Mouse (Mus musculus) lung, postnatal 4 days (tissue): ENCODE measurements around the gene Spag8.

ENCODE experiments used
- DNase-seq, 2 experiments: peaks; one replicate each; pipeline ENCODE4 v3.0.0; 2021

Spag8 gene

DNA sequence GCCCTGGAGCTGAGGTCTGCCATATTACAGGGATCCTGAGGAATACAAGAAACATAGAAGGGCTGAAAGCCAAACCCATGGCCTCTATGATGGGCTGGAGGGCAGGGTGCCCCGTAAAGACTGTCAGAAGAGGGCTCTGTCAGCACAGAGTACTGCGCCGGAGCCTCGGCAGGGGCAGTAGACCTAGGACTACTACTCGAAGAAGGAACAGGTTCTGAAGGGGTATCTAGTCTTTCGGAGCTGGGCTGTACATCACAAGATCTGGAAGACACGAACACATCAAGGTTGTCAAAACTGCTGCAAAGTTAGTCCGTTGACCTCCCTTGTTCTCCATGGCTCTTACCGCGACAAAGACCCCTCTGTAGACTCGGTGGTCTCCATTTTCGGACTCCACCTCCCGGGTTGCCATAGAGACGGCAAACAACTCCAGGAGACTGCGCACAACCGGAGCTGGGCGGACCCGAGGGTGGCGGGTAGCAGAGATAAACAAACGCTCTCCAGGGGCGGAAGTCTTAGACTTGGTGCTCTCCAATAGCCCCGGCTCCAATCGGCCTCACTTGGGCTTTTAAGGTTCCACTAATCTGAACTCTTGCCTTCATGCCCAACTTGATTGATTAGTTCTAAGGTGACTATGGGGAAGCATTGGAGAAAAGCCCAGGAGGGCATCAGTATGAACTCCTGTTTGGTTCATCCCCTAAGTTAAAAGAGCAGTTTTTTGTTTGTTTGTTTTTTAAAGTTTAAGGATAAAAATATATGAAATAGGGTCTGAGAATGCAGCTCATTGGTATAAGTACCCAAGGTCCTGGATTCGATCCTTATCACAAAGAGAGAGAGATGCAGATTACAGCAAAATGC, at the start of gene Spag8:
Gene Spag8, minus strand, starts transcription at position 434 of the 855 bp plus-strand sequence.
- peak; percentile 66 to 79 for DNase-seq

DNA sequence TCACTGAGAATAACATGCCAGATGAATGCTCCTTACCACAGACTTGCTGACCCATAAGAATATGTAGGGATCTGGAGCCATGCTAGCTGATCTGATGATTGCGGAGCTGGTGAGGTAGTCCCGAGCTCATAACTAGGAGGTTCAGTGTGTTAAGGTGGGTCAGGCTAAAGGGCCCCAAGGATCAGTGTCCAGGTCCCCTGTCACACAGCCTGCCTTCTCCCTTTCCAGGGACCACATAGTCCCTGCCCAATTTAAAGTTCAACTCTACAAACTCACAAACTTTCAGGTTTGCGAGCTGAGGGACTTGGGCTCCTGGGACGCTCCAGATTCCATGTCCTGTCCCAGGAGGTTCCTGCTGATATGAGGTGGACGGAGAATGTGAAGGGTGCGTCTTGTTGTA, 47.3 kb upstream of the Spag8 start, which contains the start of gene Olfr70:
Gene Olfr70, minus strand, starts transcription at position 101 of the 400 bp plus-strand sequence.
- DNase-seq, result no peak

DNA sequence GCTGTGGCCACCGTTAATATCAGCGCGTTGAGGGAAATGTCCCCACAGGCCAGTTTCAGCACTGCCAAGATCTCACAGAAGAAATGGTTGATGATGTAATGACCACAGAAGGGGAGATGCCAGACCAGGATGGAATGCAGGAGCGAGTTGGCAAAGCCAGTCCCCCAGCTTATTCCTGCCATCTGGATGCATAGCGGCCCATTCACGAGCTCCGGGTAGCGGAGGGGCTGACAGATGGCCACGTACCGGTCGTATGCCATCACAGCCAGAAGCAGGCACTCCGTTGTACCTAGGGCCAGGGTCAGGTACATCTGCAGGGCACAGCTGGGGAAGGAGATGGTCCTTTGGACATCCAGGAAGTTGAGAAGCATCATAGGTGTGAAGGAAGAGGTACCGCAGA, 43.2 kb upstream of the Spag8 start:
- no peak for DNase-seq

DNA sequence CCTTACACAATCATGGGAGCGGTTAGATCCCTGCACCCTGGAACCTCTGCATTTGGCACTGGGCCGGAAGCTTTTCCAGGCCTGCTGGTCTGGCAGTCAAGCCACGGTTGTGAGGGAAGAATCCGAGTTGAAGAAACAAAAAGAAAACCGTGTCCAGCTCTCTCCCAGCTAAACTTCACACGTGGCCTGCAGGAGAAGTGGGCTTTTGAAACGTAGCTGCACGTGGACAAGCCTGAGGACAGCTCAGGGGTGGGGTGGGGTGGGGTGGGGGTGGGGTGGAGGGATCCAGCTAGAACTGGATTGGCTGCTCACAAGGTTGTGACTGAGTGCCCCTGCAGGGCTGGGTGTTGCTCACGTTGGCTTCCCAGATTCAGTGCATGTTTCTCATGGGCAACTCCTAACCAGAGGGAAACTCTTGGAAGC, 41.9 kb upstream of the Spag8 start:
- DNase-seq, result peak; percentile 53 to 74

DNA sequence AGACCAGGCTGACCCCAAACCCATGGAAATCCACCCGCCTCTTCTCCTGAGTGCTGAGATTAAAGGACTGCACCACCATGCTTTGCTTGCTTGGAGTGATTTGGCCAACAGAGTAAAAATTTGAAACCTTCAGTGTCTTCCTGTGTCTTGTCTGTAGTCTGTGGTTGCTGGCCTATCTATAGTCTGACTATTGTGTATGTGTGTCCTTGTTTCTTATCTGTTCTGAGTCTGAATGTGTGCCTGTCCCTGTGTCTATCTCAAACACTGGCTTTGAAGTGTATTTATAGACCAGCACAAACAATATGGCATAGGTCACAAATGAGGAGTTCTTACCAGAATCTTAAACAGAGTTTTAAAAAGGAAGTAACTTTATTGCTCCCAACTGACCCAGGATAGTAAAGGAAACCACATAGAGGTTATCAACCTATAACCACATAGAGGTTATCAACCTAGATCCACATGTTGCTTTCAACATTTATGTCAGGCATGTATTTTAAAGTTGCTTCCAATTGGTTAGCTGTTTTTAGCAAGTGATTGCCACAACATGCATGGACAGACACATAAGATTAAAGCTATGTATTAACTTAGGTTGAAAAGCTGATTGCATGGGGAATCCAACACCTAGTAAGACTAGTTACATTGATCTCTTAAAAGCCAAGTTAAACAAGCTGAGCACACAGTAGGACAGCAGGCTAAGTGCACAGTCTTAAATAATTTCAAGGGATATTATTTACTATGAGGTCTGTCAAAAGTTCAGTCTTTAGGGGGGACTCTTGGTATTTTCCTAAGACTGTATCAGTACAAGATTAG, 41.2 kb upstream of the Spag8 start:
- no peak for DNase-seq

DNA sequence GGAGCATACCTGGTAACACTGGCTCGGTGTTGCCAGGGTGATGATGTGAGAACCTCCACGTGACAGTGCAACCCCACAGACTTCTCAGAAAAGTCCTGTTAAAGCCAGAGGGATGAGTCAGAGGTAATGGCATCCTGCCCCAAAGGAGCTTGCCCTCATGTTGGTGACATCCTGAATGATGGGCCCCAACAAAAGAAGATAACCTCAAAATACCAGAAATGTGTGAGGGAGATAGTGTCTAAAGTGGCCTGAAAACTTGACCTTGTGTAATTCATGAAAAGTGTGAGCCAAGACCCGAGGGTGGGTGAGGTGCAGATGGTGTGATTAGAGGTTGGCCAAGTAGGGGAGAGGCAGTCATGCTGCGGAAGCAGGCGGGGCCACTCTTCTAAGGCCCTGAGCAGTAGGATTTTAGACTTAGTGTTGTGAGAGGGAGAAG, 40.4 kb upstream of the Spag8 start:
- peak in 1 of 2 experiments; percentile 63 for DNase-seq

DNA sequence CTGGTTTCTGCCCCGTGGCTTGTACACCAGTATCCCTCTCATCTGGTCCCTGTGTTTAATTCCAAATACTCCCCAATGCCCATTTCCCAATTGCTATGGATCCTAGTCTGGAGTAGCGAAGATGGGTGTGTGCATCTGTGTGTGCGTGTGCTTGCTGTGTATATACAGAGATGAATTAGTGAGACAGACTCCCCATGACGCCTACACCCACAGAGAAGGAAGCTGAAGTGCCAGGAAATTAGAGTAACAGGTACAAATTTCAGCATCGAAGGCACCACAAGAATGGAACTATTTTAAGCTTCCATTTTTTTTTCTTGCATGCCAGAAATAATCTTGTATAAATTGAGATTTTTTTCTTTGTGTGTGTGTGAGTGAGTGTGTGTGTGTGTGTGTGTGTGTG, 37.6 kb upstream of the Spag8 start:
- no peak for DNase-seq

DNA sequence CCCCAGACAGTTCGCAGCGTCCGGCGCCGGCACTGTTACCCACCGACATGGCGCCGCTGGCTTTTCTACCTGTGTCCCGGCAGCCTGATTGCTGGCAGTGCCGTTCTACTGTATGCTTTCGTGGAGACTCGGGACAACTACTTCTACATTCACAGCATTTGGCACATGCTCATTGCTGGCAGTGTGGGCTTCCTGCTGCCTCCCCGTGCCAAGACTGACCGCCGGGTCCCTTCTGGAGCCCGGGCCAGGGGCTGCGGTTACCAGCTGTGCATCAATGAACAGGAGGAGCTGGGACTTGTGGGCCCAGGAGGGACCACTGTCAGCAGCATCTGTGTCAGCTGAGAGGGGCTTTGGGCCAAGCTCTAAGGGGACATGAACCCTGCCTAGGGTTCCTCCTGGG, 36.6 kb upstream of the Spag8 start:
- DNase-seq, result no peak

DNA sequence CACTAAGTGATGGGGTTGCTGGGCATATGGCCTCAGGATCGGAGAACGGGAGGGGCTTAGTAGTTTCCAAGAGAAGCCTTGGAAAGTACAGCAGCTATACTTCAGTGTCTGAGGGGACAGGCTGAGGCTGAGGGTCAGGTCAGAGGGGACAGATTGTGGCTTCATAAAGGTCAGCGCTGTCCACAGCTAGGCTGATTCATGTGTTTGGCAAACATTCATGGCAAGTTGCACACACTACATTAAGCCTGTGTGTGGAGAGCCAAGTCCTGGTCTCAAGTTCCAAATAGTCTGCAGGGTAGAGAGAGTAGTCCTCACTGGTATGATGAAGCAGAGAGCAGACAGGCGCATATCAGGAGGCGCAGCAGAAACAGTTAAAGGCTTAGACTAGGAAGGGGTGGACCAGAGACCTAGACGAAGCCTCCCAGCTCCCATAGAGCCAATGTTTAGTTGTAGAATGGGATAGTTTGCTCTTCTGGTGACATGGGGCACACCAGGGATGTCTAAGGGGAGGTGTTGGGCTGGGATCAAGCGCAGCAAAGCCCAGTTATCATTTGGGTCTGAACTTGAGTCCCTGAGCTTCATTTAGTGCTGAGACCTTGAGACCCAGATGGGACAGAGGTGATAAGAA, 26.1 kb upstream of the Spag8 start:
- peak in 1 of 2 experiments; percentile 22 for DNase-seq

DNA sequence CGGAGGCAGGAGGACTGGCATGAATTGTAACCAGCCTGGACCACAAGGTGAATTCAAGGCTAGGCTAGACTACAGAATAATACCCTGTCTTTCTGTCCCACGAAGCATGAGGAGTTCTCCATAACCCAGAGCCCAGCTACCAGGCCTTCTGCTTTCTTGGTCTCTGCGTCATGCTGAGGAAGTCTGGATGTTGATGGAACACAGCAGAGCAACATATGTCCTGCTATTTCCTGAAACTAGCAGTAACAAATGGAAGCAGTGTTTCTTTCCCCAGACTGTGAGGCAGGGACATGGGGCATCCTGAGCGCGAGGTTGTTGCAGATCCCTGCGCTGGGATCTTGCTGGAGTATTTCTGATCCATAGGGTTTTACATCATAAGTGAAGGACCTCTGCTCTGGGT, 25.1 kb upstream of the Spag8 start:
- DNase-seq, result peak in 1 of 2 experiments; percentile 14

DNA sequence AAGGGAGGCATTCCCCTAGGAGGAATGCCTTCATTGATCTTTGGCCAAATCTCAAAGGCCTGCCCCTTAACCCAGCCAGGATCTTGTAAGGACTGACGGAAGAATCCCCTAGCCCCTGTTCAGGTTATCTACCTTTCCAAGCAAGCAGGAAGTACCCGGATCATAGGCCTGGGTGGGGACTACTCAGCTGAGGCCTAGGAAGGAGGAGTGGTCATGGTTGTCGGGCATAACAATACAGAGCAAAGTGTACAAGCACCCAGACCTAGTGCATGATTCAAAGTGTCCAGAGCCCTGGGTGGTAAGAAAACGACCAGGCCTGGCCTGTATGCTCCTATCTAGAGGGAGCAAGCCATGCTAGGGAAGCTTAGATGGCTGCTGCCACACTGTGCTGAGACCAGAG, 22.2 kb upstream of the Spag8 start:
- DNase-seq, result peak in 1 of 2 experiments; percentile 11

DNA sequence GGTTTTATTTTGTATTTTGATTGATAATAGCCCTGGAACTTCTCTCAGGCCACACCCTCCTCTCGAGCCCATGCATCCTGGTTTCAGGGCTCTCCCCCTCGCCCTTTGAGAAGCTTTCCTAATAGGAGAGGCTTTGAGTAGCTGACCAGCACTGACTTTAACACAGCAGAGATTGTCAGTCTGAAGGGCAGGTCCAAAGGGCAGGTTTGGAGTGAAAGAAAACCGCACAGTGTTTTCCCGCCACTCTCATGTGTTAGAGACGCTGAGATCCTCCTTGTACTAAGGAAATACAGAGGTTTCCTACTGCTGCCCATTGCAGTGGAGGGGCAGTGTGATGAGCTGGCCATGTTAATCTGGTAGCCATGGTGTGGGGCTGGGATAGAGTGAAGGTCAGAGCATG, 21.6 kb upstream of the Spag8 start:
- DNase-seq, result no peak

DNA sequence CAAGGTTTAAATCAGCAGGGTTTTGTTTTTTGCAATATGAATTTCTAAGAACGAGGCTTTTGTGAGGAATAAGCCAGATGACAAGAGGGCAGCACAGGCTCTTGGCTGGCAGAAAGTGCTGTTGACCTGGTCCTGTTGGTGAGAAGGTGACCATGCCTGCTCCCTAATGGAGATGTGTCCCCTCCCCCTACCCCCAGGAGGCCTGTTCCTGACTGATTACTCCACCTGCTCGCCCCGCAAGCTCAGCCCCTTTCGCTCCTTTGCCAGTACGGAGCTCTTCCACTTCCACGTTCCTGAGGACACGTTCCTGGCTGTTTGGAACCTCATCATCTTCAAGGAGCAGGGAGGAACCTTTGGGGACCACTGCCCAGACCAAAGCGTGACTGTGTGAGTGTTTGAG, 20.3 kb upstream of the Spag8 start:
- peak in 1 of 2 experiments; percentile 44 for DNase-seq

DNA sequence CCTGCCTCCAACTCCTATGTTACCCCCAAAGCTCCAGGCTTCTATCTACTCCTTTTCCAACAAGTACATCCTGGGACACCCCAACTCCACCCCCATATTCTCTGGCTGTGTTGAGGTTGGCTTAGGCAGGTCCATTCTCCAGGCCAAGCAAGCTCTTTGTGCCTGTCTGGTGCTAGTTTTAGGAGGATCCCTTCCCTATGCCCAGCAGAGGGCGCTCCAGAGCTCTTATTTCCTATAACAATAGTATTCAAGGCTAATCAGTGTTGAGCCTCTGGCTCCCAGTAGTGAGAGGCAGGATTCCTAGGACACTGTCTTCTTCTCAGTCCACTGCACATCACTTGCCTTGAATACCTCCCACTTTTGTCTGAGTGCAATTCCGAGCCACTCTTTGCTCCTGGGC, 18.7 kb upstream of the Spag8 start:
- peak; percentile 81 to 89 for DNase-seq

DNA sequence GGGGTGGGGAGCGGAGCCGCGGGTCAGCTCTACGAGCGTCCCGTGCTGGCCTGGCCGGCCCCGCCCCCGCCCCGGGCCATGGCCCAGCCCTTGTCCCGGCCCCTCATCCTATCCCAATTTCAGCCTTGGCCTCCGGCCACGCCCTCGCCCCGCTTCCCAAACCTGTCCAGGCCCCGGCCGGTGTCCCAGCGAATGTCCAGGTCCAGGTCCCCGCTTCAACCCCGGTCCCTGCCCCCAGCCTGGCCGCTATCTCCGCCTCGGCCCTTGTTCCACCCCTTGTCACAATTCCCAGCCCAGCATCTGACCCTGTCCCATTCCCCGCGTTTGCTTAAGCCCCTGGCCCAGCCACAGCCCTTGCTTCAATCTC, 16.0 kb upstream of the Spag8 start:
- peak; percentile 84 to 88 for DNase-seq

DNA sequence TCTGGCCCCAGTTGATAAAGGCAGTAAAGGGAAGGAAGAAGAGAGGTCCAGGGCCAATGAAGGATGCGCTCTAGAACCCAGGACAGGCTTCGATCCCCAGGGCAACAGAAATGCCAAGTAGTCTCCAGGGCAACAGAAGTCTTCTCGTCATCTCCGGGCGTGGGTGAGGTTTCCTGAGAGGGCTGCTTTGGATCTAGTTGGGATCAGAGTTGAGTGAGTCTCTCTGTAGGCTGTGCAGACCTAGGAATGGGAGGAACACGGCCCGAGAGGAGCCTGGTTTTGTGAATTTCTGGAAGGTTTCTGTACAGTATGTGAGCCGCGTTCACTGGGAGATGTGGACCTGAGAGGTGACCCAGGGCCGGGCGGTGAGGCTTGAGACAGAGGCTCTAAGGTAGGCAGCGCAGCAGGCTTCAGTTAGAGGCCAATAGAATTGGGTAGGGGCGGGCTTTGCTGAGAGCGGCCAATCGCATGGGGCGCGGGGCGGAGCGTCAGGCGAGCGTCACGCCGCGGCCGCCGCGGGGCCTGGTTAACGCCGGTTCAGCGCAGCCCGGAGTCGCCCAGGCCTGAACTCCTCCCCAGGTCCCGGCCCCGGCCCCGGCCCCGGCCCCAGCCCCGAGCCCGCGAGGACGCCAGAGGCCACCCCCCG, 15.5 kb upstream of the Spag8 start, which contains the start of the genes Tmem8b and Fam221b:
Gene Tmem8b, plus strand, starts transcription at position 190 of the 646 bp plus-strand sequence.
Gene Fam221b, minus strand, starts transcription at position 364 of the 646 bp plus-strand sequence.
- DNase-seq, result peak; percentile 93

DNA sequence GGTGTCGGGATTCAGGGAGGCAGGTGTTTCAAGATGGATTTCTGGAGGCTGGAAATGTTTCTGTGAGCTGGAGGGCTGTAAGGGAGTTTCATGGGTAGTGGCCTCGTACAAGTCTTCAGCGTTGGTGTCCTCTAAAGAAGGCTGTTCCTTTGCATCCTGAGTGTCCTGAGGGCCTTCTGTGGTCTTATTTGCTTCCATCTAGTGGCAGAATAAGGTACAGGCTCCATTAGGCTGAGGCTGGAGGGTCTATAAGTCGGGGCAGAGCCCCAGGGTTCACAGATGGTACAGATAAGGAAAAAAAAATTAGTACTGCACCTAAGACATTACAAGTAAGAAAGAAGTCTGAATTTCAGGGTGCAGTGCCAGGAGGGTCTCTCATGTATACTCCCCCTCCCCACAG, 13.0 kb upstream of the Spag8 start:
- DNase-seq, result peak in 1 of 2 experiments; percentile 29

DNA sequence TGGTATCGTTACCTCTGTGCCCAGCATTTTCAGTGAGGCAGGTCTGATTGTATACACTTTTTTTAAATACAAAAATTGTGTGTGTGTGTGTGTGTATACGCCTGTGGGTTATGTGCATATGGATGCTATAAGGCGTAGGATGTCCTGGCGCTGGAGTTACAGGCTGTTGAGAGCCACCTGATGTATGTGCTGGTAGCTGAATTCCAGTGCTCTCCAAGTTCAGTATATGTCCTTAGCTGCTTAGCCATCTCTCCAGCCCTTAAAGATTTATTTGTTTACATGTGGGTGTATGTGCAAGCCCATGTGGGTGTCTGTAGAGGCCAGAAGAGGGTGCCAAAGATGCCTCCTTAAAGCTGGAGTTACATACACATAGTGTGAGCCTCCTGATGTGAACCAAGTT, 3.8 kb upstream of the Spag8 start:
- no peak for DNase-seq

DNA sequence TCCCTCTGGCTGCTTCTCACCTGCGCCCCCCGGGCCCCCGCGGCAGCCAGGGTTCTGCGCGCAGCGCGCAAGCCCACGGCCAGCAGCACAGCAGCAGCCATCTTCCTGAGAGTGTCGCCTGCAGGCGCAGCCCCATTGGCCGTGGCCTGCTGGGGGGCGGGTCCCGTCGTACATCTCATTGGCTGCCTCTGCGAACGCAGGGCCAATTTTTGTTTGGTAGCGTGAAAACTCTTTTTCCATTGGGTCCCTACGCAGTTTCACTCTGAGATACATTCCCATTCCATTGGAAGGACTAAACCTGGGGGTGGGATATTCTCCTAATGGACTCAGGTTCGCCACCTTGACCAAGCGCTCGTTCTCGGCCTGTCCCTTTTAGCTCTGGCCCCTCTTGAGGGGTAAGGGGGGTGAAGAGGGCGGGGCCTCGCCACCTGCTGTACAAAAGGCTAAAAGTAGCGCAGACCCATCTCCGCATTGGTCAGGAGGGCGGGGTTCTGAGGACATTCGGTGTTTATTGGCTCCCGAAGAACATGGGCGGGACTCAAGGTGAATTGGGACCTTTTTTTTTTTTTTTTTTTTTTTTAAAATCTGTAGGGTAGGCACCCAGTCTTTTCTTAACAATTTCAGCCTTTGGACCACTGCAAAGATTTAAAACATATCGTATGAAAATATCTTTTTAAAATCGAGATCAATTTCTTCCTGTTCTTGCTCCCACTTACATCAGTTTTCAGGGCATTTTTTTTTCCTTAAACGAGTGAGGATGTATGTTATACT, 3.1 kb upstream of the Spag8 start, which contains the start of gene Hint2:
Gene Hint2, minus strand, starts transcription at position 128 of the 771 bp plus-strand sequence.
- DNase-seq, result peak; percentile 94 to 96

DNA sequence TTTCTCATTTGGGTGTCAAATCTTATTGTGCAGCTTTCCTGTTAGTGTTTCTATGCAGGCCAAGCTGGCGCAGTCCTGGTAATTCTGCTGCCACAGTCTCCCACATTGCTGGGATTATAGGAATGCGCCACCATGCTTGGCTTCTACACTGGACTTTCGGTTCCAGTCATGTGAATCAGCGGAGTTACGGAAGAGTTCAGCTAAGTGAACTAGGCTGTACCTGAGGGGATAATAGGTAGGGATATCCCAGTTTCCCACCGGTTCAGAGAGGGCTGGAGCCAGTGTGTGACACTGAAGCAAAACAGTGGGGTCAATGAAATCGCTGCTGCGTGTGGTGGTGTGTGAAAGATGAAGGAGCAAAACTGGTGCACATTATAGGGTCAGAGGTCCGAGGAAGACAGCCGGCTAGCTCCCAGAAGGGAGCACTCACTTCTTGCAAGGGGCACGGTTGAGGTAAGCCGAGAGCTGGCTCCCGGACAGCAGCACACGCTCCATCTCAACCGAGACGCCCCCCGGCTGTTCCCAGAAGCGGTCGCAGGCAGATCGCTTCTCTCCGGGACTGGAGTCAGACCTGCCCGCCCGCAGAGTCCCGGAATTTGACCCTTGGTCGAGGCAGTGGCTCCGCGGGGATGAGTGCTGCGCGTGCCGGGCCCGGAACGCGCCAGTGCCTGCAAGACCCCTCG, 2.4 kb upstream of the Spag8 start:
- no peak for DNase-seq

DNA sequence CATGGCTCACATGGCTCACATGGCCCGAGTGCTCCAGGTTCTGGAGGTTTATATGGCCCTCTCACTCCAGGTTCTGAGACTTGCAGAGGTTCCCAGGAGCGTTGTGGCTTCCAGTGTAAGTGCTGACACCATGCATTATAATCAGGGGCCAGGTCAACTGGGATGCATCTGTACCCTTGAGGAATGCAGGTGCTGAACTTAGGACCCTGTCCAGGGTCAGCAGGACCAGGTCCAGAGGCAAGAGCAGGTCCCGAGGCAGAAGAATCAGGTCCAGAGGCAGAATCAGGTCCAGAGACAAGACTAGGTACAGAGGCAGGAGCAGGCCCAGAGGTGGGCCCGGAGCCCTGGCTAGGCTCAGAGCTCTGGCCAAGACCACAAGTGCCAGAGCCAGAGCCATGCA, 668 bp downstream of the Spag8 start:
- DNase-seq, result no peak
